Mouse (Mus musculus) embryonic fibroblast, embryonic 13.5 days (primary cell): ENCODE measurements at regions not wholly inside any gene's neighbourhood (a gene's known extent, or its start where the extent isn't known, plus 50 kb on each side); places are given as distances from the start of the nearest gene placed in this dataset.

Experiments used
- CTCF ChIP-seq: IDR thresholded peaks from 2 replicates; pipeline ENCODE4 v1.5.1; 2011; ENCODE audit warnings: mild to moderate bottlenecking, control low read depth, low read length, moderate library complexity, borderline replicate concordance; ENCODE audit not compliant: insufficient read depth
- POLR2A ChIP-seq: IDR thresholded peaks from 2 replicates; pipeline ENCODE4 v1.6.1; 2011; ENCODE audit warnings: low read depth, mild to moderate bottlenecking, control low read depth, low read length, moderate library complexity

DNA sequence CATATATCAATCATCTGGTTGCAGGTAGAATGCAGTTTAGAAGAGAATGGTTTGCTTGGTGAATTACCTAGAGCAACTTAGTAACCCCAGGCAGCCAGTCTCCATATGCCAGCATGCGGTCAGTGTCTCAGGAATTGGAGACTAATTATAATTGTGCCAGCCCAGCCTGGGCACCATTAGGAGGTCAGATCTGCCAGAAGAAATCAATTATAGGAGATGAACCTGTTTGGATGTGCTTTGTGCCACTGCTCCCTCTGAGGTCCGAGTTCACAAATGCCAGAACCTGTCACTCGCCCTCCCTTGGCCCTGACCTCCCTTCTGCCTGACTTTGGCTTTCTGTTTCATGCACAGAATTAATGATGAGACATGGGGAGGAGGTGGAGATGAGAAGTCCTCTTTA is 323.1 kb downstream of the En1 start:
- TF ChIP-seq CTCF (no peak), POLR2A (no peak)
